Mouse (Mus musculus) embryonic facial prominence, embryonic 10.5 days (tissue): ENCODE results near the gene Krba1. TPM values are rescaled to one million over a fixed set of nuclear protein-coding genes. Genes with fewer than 3 reads are reported as not detected.
A peak's percentile ranks its signal among the peaks of the same experiment; 100 is the strongest.

Experiments used
- DNase-seq: peaks from one replicate; pipeline ENCODE4 v3.0.0-alpha.2; 2017; ENCODE audit warnings: low spot score
- H3K27ac ChIP-seq: fragments of 300-500 bp; sonication (generic); replicated peaks from 2 replicates; pipeline ENCODE4 v1.5.1; 2016; ENCODE audit warnings: mild to moderate bottlenecking
- H3K27me3 ChIP-seq: fragments of 300-500 bp; sonication (generic); replicated peaks from 2 replicates; pipeline ENCODE4 v1.6.1; 2016; ENCODE audit warnings: low read depth, mild to moderate bottlenecking; ENCODE audit not compliant: poor library complexity, severe bottlenecking
- H3K36me3 ChIP-seq: fragments of 300-500 bp; sonication (generic); replicated peaks from 2 replicates; pipeline ENCODE4 v1.6.1; 2016; ENCODE audit warnings: mild to moderate bottlenecking, moderate library complexity
- H3K4me1 ChIP-seq: fragments of 300-500 bp; sonication (generic); 2 replicates; pipeline ENCODE4 v1.6.1; 2016
- H3K4me3 ChIP-seq: fragments of 300-500 bp; sonication (generic); 2 replicates; pipeline ENCODE4 v1.5.1; 2016; ENCODE audit warnings: mild to moderate bottlenecking, moderate library complexity
- H3K9me3 ChIP-seq: fragments of 300-500 bp; sonication (generic); 2 replicates; pipeline ENCODE4 v1.6.1; 2016; ENCODE audit warnings: mild to moderate bottlenecking
- WGBS: fragments of 180-500 bp; shearing (Covaris S2); methylation state at CpG from one replicate; pipeline ENCODE4 v1.1.7; 2016; 5-methylcytosine and 5-hydroxymethylcytosine counted together
- polyA plus RNA-seq: library from polyadenylated mRNA; unstranded; fragments of >200 nt; fragmentation: Nextera tagmentation; extraction: Ambion mirVana; gene quantifications from 2 replicates; pipeline ENCODE4 v1.2.1, GENCODE M21; 2016

Gene Krba1
- polyA plus RNA-seq, result 25.4 and 26.5 TPM in 2 replicates

- 1% methylated on average over 65 of the region's 65 CpGs for WGBS
- H3K36me3 ChIP-seq, result no peaks in the 10 kb centered on the region; the same call in 1 of the 2 replicates
- no peaks in the 10 kb centered on the region for H3K9me3 ChIP-seq
- DNase-seq, result peak; percentile 92
- H3K27me3 ChIP-seq, result peaks cover 8% of the 10 kb centered on the region; the same call in 1 of the 2 replicates
- peak within 1 kb of the TSS; percentile 86 for H3K4me3 ChIP-seq
- H3K4me1 ChIP-seq, result peaks cover 19% of the 10 kb centered on the region
- peak within 1 kb of the TSS; percentile 94 for H3K27ac ChIP-seq
Measured at GRCm38 (mm10) chr6:48395105-48396007, at the start of gene Krba1. Krba1 (plus strand) TSS chr6:48395586.

GRCm38 (mm10) chr6:48358897-48359296, 36.5 kb upstream of the Krba1 start:
- Histone ChIP-seq H3K36me3 (no peaks in the 10 kb centered on the region), H3K27me3 (no peaks in the 10 kb centered on the region), H3K4me3 (no peak overlapping the region), H3K27ac (no peak overlapping the region), H3K9me3 (no peaks in the 10 kb centered on the region), H3K4me1 (no peaks in the 10 kb centered on the region)
- WGBS, result 76% methylated on average over 3 of the region's 3 CpGs
- DNase-seq, result no peak

GRCm38 (mm10) chr6:48366322-48366996, 28.9 kb upstream of the Krba1 start:
- peak; percentile 16 for DNase-seq
- Histone ChIP-seq H3K9me3 (no peaks in the 10 kb centered on the region), H3K27ac (peak overlapping the region; percentile 1; the same call in 1 of the 2 replicates), H3K27me3 (no peaks in the 10 kb centered on the region; the same call in 1 of the 2 replicates), H3K4me1 (peaks cover 9% of the 10 kb centered on the region), H3K4me3 (no peak overlapping the region), H3K36me3 (no peaks in the 10 kb centered on the region)
- 36% methylated on average over 11 of the region's 11 CpGs for WGBS

GRCm38 (mm10) chr6:48388221-48388620, 7.2 kb upstream of the Krba1 start:
- Histone ChIP-seq H3K27me3 (no peaks in the 10 kb centered on the region), H3K27ac (no peak overlapping the region), H3K4me3 (no peak overlapping the region), H3K36me3 (no peaks in the 10 kb centered on the region), H3K9me3 (0 out of 2 replicates have a peak, but pooled peaks cover 6% of the 10 kb centered on the region), H3K4me1 (no peaks in the 10 kb centered on the region)
- DNase-seq, result no peak
- 73% methylated on average over 3 of the region's 3 CpGs for WGBS

GRCm38 (mm10) chr6:48393811-48394210, 1.6 kb upstream of the Krba1 start:
- Histone ChIP-seq H3K36me3 (no peaks in the 10 kb centered on the region), H3K27me3 (peaks cover 8% of the 10 kb centered on the region; the same call in 1 of the 2 replicates), H3K4me1 (peaks cover 19% of the 10 kb centered on the region), H3K9me3 (no peaks in the 10 kb centered on the region), H3K27ac (no peak overlapping the region), H3K4me3 (no peak overlapping the region)
- DNase-seq, result no peak

- peaks cover 8% of the 10 kb centered on the region; the same call in 1 of the 2 replicates for H3K27me3 ChIP-seq
- H3K4me1 ChIP-seq, result peaks cover 19% of the 10 kb centered on the region
- H3K4me3 ChIP-seq, result peak overlapping the region; percentile 86
- DNase-seq, result peak; percentile 7
- H3K36me3 ChIP-seq, result no peaks in the 10 kb centered on the region; the same call in 1 of the 2 replicates
- 33% methylated on average over 15 of the region's 15 CpGs for WGBS
- no peaks in the 10 kb centered on the region for H3K9me3 ChIP-seq
- peak overlapping the region; percentile 94 for H3K27ac ChIP-seq
Measured at GRCm38 (mm10) chr6:48396008-48396595, 716 bp downstream of the Krba1 start.

GRCm38 (mm10) chr6:48396686-48397085, 1.3 kb downstream of the Krba1 start:
- Histone ChIP-seq H3K27ac (no peak overlapping the region), H3K4me1 (peaks cover 19% of the 10 kb centered on the region), H3K27me3 (peaks cover 8% of the 10 kb centered on the region; the same call in 1 of the 2 replicates), H3K9me3 (no peaks in the 10 kb centered on the region), H3K36me3 (no peaks in the 10 kb centered on the region; the same call in 1 of the 2 replicates), H3K4me3 (peak overlapping the region; percentile 86)
- peak; percentile 5 for DNase-seq
- WGBS, result 100% methylated on average over 1 of the region's 1 CpGs

- DNase-seq, result peak; percentile 21
Measured at GRCm38 (mm10) chr6:48397336-48397735, 1.9 kb downstream of the Krba1 start.

GRCm38 (mm10) chr6:48399906-48400305, 4.5 kb downstream of the Krba1 start:
- Histone ChIP-seq H3K27me3 (peaks cover 1% of the 10 kb centered on the region; the same call in 1 of the 2 replicates), H3K4me3 (no peak overlapping the region), H3K9me3 (no peaks in the 10 kb centered on the region), H3K36me3 (peaks cover 23% of the 10 kb centered on the region), H3K4me1 (peaks cover 18% of the 10 kb centered on the region), H3K27ac (no peak overlapping the region)
- 97% methylated on average over 5 of the region's 5 CpGs for WGBS
- DNase-seq, result no peak

More at GRCm38 (mm10) chr6:48397336-48397735, 1.9 kb downstream of the Krba1 start:
- Histone ChIP-seq H3K4me3 (no peak overlapping the region), H3K36me3 (no peaks in the 10 kb centered on the region; the same call in 1 of the 2 replicates), H3K27ac (no peak overlapping the region), H3K4me1 (peaks cover 19% of the 10 kb centered on the region), H3K27me3 (peaks cover 8% of the 10 kb centered on the region; the same call in 1 of the 2 replicates), H3K9me3 (no peaks in the 10 kb centered on the region)
- WGBS, result 61% methylated on average over 4 of the region's 4 CpGs

- 91% methylated on average over 5 of the region's 5 CpGs for WGBS
- Histone ChIP-seq H3K27ac (no peak overlapping the region), H3K27me3 (no peaks in the 10 kb centered on the region), H3K4me1 (no peaks in the 10 kb centered on the region), H3K4me3 (no peak overlapping the region), H3K36me3 (peaks cover 64% of the 10 kb centered on the region), H3K9me3 (no peaks in the 10 kb centered on the region)
- DNase-seq, result peak; percentile 5
Measured at GRCm38 (mm10) chr6:48404071-48404470, 8.7 kb downstream of the Krba1 start.

GRCm38 (mm10) chr6:48409726-48410343, 14.4 kb downstream of the Krba1 start:
- Histone ChIP-seq H3K27me3 (no peaks in the 10 kb centered on the region), H3K4me1 (no peaks in the 10 kb centered on the region), H3K36me3 (peaks cover 100% of the 10 kb centered on the region), H3K27ac (no peak overlapping the region), H3K4me3 (no peak overlapping the region), H3K9me3 (no peaks in the 10 kb centered on the region)
- peak; percentile 3 for DNase-seq
- 93% methylated on average over 4 of the region's 4 CpGs for WGBS

- Histone ChIP-seq H3K4me1 (no peaks in the 10 kb centered on the region), H3K27ac (no peak overlapping the region), H3K4me3 (no peak overlapping the region), H3K9me3 (no peaks in the 10 kb centered on the region), H3K36me3 (peaks cover 100% of the 10 kb centered on the region), H3K27me3 (no peaks in the 10 kb centered on the region)
- 88% methylated on average over 3 of the region's 3 CpGs for WGBS
- DNase-seq, result peak; percentile 4
Measured at GRCm38 (mm10) chr6:48410551-48410950, 15.2 kb downstream of the Krba1 start.
